Mouse (Mus musculus) heart, adult 18-20 months (tissue): ENCODE measurements around the gene Lgmn. TPM values are rescaled to one million over a fixed set of nuclear protein-coding genes. Genes with fewer than 3 reads are reported as not detected.

Experiments
- DNase-seq, 2 experiments: peaks; one replicate each; pipeline ENCODE4 v3.0.0; 2021 to 2022; ENCODE audit warnings: mixed read lengths in 1 of 2
- total RNA-seq, 2 experiments: library from RNA; stranded (reverse); gene quantifications; 2 replicates each; pipeline ENCODE4 v1.2.3; 2021

Gene Lgmn
- total RNA-seq, 2 experiments from 2014 or later: 60.6 to 61.5 TPM

GRCm38 (mm10) chr12:102391109-102391508 is 48.5 kb downstream of the Lgmn start:
- no peak for DNase-seq

- no peak for DNase-seq
Observed at GRCm38 (mm10) chr12:102390042-102390441, 49.6 kb downstream of the Lgmn start.

- peak; percentile 78 to 94 for DNase-seq
Observed at GRCm38 (mm10) chr12:102387219-102387917, 52.2 kb downstream of the Lgmn start.

GRCm38 (mm10) chr12:102384819-102385218 is 54.8 kb downstream of the Lgmn start:
- peak; percentile 36 to 71 for DNase-seq

GRCm38 (mm10) chr12:102383288-102383687 is 56.3 kb downstream of the Lgmn start:
- no peak for DNase-seq

GRCm38 (mm10) chr12:102382180-102382579 is 57.4 kb downstream of the Lgmn start:
- DNase-seq: no peak

GRCm38 (mm10) chr12:102372322-102372721 is 67.3 kb downstream of the Lgmn start:
- no peak for DNase-seq

GRCm38 (mm10) chr12:102370931-102371500 is 68.6 kb downstream of the Lgmn start:
- no peak for DNase-seq

- no peak for DNase-seq
Observed at GRCm38 (mm10) chr12:102369488-102370235, 70.0 kb downstream of the Lgmn start.

GRCm38 (mm10) chr12:102368556-102368955 is 71.1 kb downstream of the Lgmn start:
- no peak for DNase-seq

GRCm38 (mm10) chr12:102368066-102368465 is 71.5 kb downstream of the Lgmn start:
- peak in 1 of 2 experiments; percentile 54 for DNase-seq

GRCm38 (mm10) chr12:102367075-102367474 is 72.5 kb downstream of the Lgmn start:
- no peak for DNase-seq

- no peak for DNase-seq
Observed at GRCm38 (mm10) chr12:102366126-102366816, 73.3 kb downstream of the Lgmn start.

GRCm38 (mm10) chr12:102365016-102365415 is 74.6 kb downstream of the Lgmn start:
- peak in 1 of 2 experiments; percentile 66 for DNase-seq

- DNase-seq: peak in 1 of 2 experiments; percentile 50
Observed at GRCm38 (mm10) chr12:102361189-102362161, 78.1 kb downstream of the Lgmn start.

- DNase-seq: no peak
Observed at GRCm38 (mm10) chr12:102359390-102359789, 80.2 kb downstream of the Lgmn start.

GRCm38 (mm10) chr12:102356781-102357180 is 82.8 kb downstream of the Lgmn start:
- DNase-seq: no peak

- no peak for DNase-seq
Observed at GRCm38 (mm10) chr12:102355784-102356183, 83.8 kb downstream of the Lgmn start.

- no peak for DNase-seq
Observed at GRCm38 (mm10) chr12:102354126-102354984, 85.3 kb downstream of the Lgmn start.

- no peak for DNase-seq
Observed at GRCm38 (mm10) chr12:102350997-102351396, 88.6 kb downstream of the Lgmn start.
